Mouse (Mus musculus) lung, embryonic 14.5 days (tissue): ENCODE measurements around the gene Cfap54. TPM values are rescaled to one million over a fixed set of nuclear protein-coding genes. Genes with fewer than 3 reads are reported as not detected.

Experiments
- ATAC-seq: fragments of 200-750 bp; cut with Nextera tagmentation; 2 replicates; pipeline ENCODE4 v1.8.0; 2017; ENCODE audit warnings: mild to moderate bottlenecking, moderate TSS enrichment, moderate library complexity; ENCODE audit not compliant: insufficient read depth
- DNase-seq: peaks from one replicate; pipeline ENCODE4 v3.0.0-alpha.2; 2015
- H3K27ac ChIP-seq: fragments of 300-500 bp; sonication (generic); 2 replicates; pipeline ENCODE4 v1.5.1; 2014; ENCODE audit warnings: low read depth, mild to moderate bottlenecking, moderate library complexity
- H3K27me3 ChIP-seq: fragments of 300-500 bp; sonication (generic); 2 replicates; pipeline ENCODE4 v1.6.1; 2014; ENCODE audit warnings: low read length, control low read depth; ENCODE audit not compliant: insufficient read depth
- H3K36me3 ChIP-seq: fragments of 300-500 bp; sonication (generic); 2 replicates; pipeline ENCODE4 v1.6.1; 2014; ENCODE audit warnings: control low read depth; ENCODE audit not compliant: insufficient read depth
- H3K4me1 ChIP-seq: fragments of 300-500 bp; sonication (generic); 2 replicates; pipeline ENCODE4 v1.6.1; 2014; ENCODE audit warnings: antibody characterized with exemption, control low read depth; ENCODE audit not compliant: insufficient read depth
- H3K4me2 ChIP-seq: fragments of 300-500 bp; sonication (generic); 2 replicates; pipeline ENCODE4 v1.6.1; 2014; ENCODE audit warnings: mild to moderate bottlenecking
- H3K4me3 ChIP-seq: fragments of 300-500 bp; sonication (generic); 2 replicates; pipeline ENCODE4 v1.5.1; 2014; ENCODE audit warnings: low read depth, low read length
- H3K9ac ChIP-seq: fragments of 300-500 bp; sonication (generic); 2 replicates; pipeline ENCODE4 v1.6.1; 2014
- H3K9me3 ChIP-seq: fragments of 300-500 bp; sonication (generic); 2 replicates; pipeline ENCODE4 v1.6.1; 2016; ENCODE audit warnings: low read depth, low read length, control low read depth
- CTCF ChIP-seq: IDR thresholded peaks from 2 replicates; pipeline ENCODE4 v1.5.1; 2016; ENCODE audit warnings: antibody characterized with exemption, low read depth
- WGBS: fragments of 180-500 bp; shearing (Covaris S2); extraction: QIAGEN DNeasy Blood & Tissue Kit; methylation state at CpG from one replicate; pipeline ENCODE4 v1.1.7; 2014; 5-methylcytosine and 5-hydroxymethylcytosine counted together
- polyA plus RNA-seq: library from polyadenylated mRNA; unstranded; fragments of >200 nt; fragmentation: Nextera tagmentation; extraction: Ambion mirVana; gene quantifications from 2 replicates; pipeline ENCODE4 v1.2.1, GENCODE M21; 2014

Cfap54 gene
- polyA plus RNA-seq, 1 experiment from 2014 or later = 0.70 TPM

GRCm38 (mm10) chr10:92937741-92938285 lies 143.6 kb downstream of the Cfap54 start:
- 65% methylated on average over 10 of the region's 10 CpGs for WGBS

GRCm38 (mm10) chr10:92937091-92937490 lies 144.3 kb downstream of the Cfap54 start:
- ATAC-seq = no peak
- DNase-seq = no peak
- Histone ChIP-seq H3K4me3 (no peak overlapping the region), H3K4me1 (no peaks in the 10 kb centered on the region), H3K27ac (no peak overlapping the region), H3K9me3 (no peaks in the 10 kb centered on the region), H3K4me2 (no peak overlapping the region), H3K27me3 (no peaks in the 10 kb centered on the region), H3K36me3 (no peaks in the 10 kb centered on the region), H3K9ac (no peak overlapping the region)
- 77% methylated on average over 7 of the region's 7 CpGs for WGBS
- no peak for TF ChIP-seq CTCF

More at GRCm38 (mm10) chr10:92937741-92938285, 143.6 kb downstream of the Cfap54 start:
- ATAC-seq (no peak), DNase-seq (no peak)
- H3K9me3 ChIP-seq = no peaks in the 10 kb centered on the region
- H3K9ac ChIP-seq = no peak overlapping the region
- no peak overlapping the region for H3K27ac ChIP-seq
- no peaks in the 10 kb centered on the region for H3K27me3 ChIP-seq
- no peaks in the 10 kb centered on the region for H3K36me3 ChIP-seq
- TF ChIP-seq CTCF = no peak
- no peak overlapping the region for H3K4me2 ChIP-seq
- no peaks in the 10 kb centered on the region for H3K4me1 ChIP-seq
- no peak overlapping the region for H3K4me3 ChIP-seq

GRCm38 (mm10) chr10:92934506-92934905 lies 146.9 kb downstream of the Cfap54 start:
- no peak overlapping the region for H3K27ac ChIP-seq
- no peaks in the 10 kb centered on the region for H3K36me3 ChIP-seq
- peak; percentile 7 for DNase-seq
- TF ChIP-seq CTCF = no peak
- no peak overlapping the region for H3K4me3 ChIP-seq
- ATAC-seq = no peak; the same call in 1 of the 2 replicates
- no peaks in the 10 kb centered on the region for H3K4me1 ChIP-seq
- H3K27me3 ChIP-seq = no peaks in the 10 kb centered on the region
- H3K9me3 ChIP-seq = no peaks in the 10 kb centered on the region
- no peak overlapping the region for H3K9ac ChIP-seq
- 21% methylated on average over 5 of the region's 5 CpGs for WGBS
- H3K4me2 ChIP-seq = no peak overlapping the region

GRCm38 (mm10) chr10:92933616-92934015 lies 147.8 kb downstream of the Cfap54 start:
- no peaks in the 10 kb centered on the region for H3K4me1 ChIP-seq
- H3K27me3 ChIP-seq = no peaks in the 10 kb centered on the region
- no peaks in the 10 kb centered on the region for H3K9me3 ChIP-seq
- 74% methylated on average over 6 of the region's 6 CpGs for WGBS
- no peak for TF ChIP-seq CTCF
- DNase-seq (no peak), ATAC-seq (no peak)
- no peaks in the 10 kb centered on the region for H3K36me3 ChIP-seq
- H3K9ac ChIP-seq = no peak overlapping the region
- H3K4me2 ChIP-seq = no peak overlapping the region
- H3K4me3 ChIP-seq = no peak overlapping the region
- H3K27ac ChIP-seq = no peak overlapping the region

- Histone ChIP-seq H3K9ac (no peak overlapping the region), H3K4me2 (no peak overlapping the region), H3K27me3 (no peaks in the 10 kb centered on the region), H3K4me1 (no peaks in the 10 kb centered on the region), H3K27ac (no peak overlapping the region), H3K9me3 (no peaks in the 10 kb centered on the region), H3K36me3 (no peaks in the 10 kb centered on the region), H3K4me3 (no peak overlapping the region)
- no peak for ATAC-seq
- WGBS = 85% methylated on average over 12 of the region's 12 CpGs
- no peak for DNase-seq
- TF ChIP-seq CTCF = no peak
These were observed 149.0 kb downstream of the Cfap54 start for GRCm38 (mm10) chr10:92932464-92932863.

GRCm38 (mm10) chr10:92930036-92930435 lies 151.4 kb downstream of the Cfap54 start:
- no peak for TF ChIP-seq CTCF
- Histone ChIP-seq H3K4me3 (no peak overlapping the region), H3K9ac (no peak overlapping the region), H3K9me3 (no peaks in the 10 kb centered on the region), H3K27me3 (no peaks in the 10 kb centered on the region), H3K4me2 (no peak overlapping the region), H3K4me1 (no peaks in the 10 kb centered on the region), H3K27ac (no peak overlapping the region), H3K36me3 (no peaks in the 10 kb centered on the region)
- WGBS = 24% methylated on average over 1 of the region's 1 CpGs
- DNase-seq = no peak
- no peak for ATAC-seq

- Histone ChIP-seq H3K27ac (no peak overlapping the region), H3K4me1 (no peaks in the 10 kb centered on the region), H3K9ac (no peak overlapping the region), H3K36me3 (no peaks in the 10 kb centered on the region), H3K27me3 (no peaks in the 10 kb centered on the region), H3K4me2 (no peak overlapping the region), H3K4me3 (no peak overlapping the region), H3K9me3 (no peaks in the 10 kb centered on the region)
- 76% methylated on average over 3 of the region's 3 CpGs for WGBS
- no peak for ATAC-seq
- DNase-seq = peak; percentile 17
- TF ChIP-seq CTCF = no peak
These were observed 153.2 kb downstream of the Cfap54 start for GRCm38 (mm10) chr10:92928256-92928655.
